Mouse (Mus musculus) adrenal gland (tissue): ENCODE results near the gene St14.
"Not testable (repeated sequence)": the region's sequence is repeated elsewhere in the genome, so short reads cannot be mapped to it uniquely, and the experiment has no call there.

ENCODE experiments used
- intact Hi-C: fragments of 180-260 bp; cut with DNase I; formaldehyde crosslinking; loops from one replicate; pipeline ENCODE4 v1.15.1; 2025
- long read RNA-seq, 2 experiments: library from polyadenylated mRNA; unstranded; transcript quantifications; one replicate each; pipeline ENCODE4 v2.0.0; 2020; ENCODE audit warnings: borderline replicate concordance in 1 of 2; ENCODE audit not compliant: insufficient replicate concordance in 1 of 2

St14 gene
- long read RNA-seq, experiment 1, partial matches to known transcripts: 0 of 1 reads
- long read RNA-seq, experiment 1, other reads (novel, unspliced or antisense): 1 of 1 reads
- long read RNA-seq, experiment 2: 0 reads

- intact Hi-C loops: no loop called here
Measured at GRCm38 (mm10) chr9:31131205-31131968, at the start of gene St14. Gene St14, minus strand, starts transcription at chr9:31131853.

DNA sequence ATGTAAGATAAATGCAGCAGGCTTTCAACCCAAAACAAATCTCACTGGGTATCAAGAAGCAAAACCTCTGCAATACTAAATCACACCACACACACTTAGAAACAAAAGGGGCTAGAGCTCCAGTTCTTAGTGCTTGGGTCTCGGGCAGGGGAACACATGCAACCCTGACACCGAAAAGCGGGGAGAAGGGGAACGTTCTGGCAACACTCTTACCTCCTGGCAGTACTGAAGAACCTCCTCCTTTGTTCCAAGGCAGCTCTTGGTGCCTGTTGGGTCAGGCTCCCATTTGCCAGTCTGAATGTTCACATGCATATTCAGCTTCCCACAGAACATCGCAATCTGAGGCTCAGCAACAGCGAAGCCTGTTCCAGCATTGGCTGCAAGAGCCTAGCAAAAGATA, 46.0 kb upstream of the St14 start:
- intact Hi-C loops: no loop called here

- intact Hi-C loops: no loop called here
Measured at GRCm38 (mm10) chr9:31176379-31177130, 44.9 kb upstream of the St14 start.

DNA sequence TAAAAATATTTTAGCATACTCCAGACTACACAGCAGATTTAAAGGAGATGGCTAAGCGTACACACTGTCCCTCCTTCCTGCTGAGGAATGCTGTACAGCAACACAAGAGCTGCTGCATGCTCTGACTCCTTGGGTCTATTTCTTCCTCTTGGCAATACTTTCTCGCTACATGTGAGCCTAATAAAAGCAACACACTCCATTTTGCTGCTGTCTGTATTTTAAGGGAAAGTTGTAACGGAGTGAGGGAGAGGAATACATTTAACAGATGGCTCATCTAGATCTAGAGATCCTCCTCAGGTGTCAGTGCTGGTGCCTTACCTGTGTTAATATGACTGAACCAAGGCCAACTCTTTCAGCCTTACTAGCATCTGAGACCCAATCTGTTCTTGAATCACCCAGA, 44.3 kb upstream of the St14 start:
- intact Hi-C loops: no loop called here

- intact Hi-C loops: no loop called here
Measured at GRCm38 (mm10) chr9:31175346-31175745, 43.7 kb upstream of the St14 start.

- intact Hi-C loops: no loop called here
Measured at GRCm38 (mm10) chr9:31168356-31169093, 36.9 kb upstream of the St14 start.

DNA sequence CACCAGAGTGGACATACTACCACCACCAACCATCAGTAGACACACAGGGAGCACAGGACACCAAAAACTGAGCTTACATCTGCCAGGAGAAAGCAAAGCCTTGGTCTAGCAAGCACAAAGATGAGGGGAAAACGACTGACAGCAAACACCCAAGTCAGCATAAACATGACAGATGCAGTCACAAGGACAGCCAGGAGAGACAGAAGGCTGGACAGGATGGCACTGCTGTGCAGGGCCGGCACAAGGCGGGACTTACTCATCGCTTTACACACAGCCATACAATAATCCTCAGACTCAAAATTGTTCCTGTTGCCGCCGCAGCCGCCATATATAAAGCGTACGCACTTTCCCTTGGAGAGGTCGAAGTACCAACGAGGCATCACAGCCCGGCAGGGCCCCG, 35.7 kb upstream of the St14 start:
- intact Hi-C loops: no loop called here

DNA sequence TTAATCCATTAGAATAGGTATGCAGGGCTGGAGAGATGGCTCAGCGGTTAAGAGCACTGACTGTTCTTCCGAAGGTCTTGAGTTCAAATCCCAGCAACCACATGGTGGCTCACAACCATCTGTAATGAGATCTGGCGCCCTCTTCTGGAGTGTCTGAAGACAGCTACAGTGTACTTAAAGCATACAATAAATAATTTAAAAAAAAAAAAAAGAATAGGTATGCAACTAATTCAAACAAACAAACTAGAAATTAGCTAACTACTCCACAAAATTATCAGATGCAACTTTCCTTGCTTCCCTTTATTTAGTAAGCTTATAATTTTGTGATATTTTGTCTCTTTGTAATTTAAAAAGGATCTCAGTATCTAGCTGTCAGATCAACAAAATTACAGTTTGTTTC, 33.9 kb upstream of the St14 start:
- intact Hi-C loops: not testable (repeated sequence)

DNA sequence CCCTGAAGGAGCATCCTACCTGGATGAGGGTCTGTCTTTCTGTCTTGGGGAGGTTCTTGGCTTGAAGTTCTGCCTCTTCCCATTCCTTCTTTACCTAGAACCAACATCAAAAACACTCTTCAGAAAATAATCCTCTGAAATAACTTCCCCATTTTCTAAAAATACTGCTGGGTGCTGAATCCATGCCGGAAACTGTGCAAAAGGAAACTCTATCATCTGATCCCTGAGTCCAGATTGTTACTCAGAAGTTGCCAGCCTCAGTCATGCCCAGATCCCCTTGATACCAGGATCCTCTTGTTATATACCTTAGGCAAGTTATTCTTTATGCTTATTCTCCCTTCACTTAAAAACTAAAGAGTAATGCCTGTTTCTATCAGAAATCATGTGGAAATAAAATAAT, 31.7 kb upstream of the St14 start:
- intact Hi-C loops: loop anchor here (5.0 kb wide), 1 partner anchor 44 kb away; no protein-coding TSS in a partner anchor

DNA sequence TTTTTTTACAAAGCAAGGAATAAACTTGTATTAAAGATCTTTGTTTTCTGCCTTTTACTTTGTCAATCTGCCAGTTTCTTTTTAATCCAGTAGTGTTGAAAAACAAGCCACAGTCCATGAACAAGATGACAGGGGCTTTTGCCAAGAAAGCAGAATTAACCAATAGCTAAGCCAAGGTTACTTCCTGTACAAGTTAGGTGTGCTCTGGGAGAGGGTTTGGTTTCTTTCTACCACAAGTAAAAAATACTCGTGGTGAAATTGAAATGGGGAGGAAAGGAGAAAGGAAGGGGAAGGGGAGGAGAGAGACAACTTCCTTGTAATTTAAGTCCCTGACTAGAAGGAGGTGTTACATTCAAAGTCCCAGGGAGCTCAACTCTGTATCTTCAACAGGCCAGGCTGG, 31.3 kb upstream of the St14 start:
- intact Hi-C loops: loop anchor here (5.0 kb wide), 1 partner anchor 44 kb away; no protein-coding TSS in a partner anchor

DNA sequence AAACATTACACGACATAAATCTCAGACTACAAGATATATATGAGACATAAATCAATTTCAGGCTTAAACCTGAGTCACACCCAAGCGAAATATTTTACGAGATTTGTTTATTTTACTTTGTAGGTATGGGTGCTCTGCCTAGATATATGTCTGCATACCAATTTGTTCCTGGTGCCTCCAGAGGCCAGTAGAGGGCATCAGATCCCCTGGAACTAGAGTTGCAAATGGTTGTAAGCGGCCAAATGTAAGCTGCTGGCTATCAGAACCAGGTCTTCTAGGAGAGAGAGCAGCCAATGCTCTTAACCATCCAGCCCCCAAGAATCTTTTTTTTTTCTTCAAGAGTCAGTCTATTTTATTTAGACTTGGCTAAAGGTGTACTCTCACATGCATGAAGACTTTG, 28.3 kb upstream of the St14 start:
- intact Hi-C loops: loop anchor here (5.0 kb wide), 1 partner anchor 47 kb away; no protein-coding TSS in a partner anchor

- intact Hi-C loops: no loop called here
Measured at GRCm38 (mm10) chr9:31156594-31156993, 24.9 kb upstream of the St14 start.

DNA sequence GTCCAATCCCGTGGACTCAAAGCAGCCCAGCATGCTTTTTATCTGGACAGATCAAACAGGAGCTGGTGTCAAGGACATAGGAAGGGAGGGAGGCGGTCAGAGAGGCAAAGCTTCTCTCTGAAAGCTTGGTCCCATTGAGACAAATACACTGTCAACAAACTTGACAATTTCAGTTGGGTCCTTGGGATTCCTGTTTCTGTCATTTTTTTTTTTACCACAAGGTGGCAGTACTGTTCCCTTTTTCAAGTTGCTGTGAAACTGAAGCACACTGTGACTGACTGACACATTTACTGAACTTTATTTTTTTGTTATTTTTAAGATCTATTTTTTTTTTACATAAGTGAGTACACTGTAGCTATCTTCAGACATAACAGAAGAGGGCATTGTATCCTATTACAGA, 19.4 kb upstream of the St14 start:
- intact Hi-C loops: loop anchor here (5.0 kb wide), 1 partner anchor 196 kb away; no protein-coding TSS in a partner anchor

GRCm38 (mm10) chr9:31148135-31148534, 16.5 kb upstream of the St14 start:
- intact Hi-C loops: no loop called here

- intact Hi-C loops: no loop called here
Measured at GRCm38 (mm10) chr9:31145272-31145925, 13.7 kb upstream of the St14 start.

- intact Hi-C loops: no loop called here
Measured at GRCm38 (mm10) chr9:31142924-31143323, 11.3 kb upstream of the St14 start.

DNA sequence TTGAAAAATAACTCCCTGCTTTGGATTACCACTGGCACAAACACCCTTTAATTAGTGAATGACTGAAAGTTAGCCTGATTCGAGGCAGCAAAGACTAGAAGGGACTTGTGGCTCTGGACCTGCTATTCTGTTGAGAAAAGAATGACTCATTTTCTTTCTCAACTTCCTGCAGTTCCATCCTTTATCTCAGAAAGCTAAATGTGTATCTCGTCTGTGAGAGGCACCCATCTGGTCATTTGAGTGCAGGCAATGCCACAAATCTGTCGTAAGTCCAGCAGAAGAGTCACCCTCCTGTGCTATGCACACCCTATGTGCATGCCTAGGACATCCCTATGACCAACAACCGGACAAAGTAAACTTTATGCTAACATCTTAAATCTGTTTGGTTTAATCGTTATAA, 1.5 kb upstream of the St14 start:
- intact Hi-C loops: no loop called here

GRCm38 (mm10) chr9:31130357-31131204, 1.1 kb downstream of the St14 start:
- intact Hi-C loops: no loop called here

GRCm38 (mm10) chr9:31129956-31130355, 1.7 kb downstream of the St14 start:
- intact Hi-C loops: no loop called here

DNA sequence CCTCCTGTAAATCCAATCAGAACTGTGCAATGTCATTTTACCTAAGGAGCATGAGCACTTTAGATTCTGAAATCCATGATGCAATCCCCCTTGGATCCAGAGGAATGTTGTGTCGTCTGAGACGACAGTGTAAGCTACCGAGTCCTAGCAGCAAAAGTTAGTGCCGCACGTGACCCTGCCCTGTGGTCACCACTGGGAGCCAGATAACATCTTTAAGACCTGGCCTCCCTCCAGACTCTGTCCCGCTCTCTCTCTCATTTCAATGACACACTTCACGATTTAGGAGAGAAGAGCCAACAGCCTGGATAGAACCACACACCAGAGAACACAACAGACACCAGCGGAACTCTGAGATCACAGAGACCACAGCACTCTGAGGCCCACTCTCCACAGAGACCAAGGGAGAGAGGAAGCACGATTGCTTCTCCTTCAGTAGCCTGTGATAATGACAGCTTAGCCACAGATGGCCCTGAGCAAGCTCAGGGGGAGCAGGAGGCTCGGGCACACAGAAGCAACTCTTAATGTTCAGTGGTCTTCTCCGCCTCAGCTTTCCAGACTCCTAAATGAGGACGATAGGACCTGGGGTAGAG, 3.7 kb downstream of the St14 start:
- intact Hi-C loops: no loop called here
